Mouse (Mus musculus) left cerebral cortex, postnatal 36 days (tissue): ENCODE data around the gene Apoc4. TPM values are rescaled to one million over a fixed set of nuclear protein-coding genes. Genes with fewer than 3 reads are reported as not detected.

Experiments used
- DNase-seq, 2 experiments: peaks; one replicate each; pipeline ENCODE4 v3.0.0; 2021 to 2022; ENCODE audit warnings: low spot score in 2 of 2, mixed read lengths in 1 of 2
- intact Hi-C: fragments of 180-260 bp; cut with DNase I; formaldehyde crosslinking; loops from one replicate; pipeline ENCODE4 v1.15.1; 2025
- total RNA-seq, 2 experiments: library from RNA; stranded (reverse); gene quantifications; 2 replicates each; pipeline ENCODE4 v1.2.3; 2021

Gene Apoc4
- total RNA-seq, 2 experiments from 2014 or later: not detected

GRCm38 (mm10) chr7:19635074-19635827, 46.0 kb downstream of the Apoc4 start:
- no peak for DNase-seq
- intact Hi-C loops: no loop called here

GRCm38 (mm10) chr7:19634591-19634990, 46.7 kb downstream of the Apoc4 start:
- DNase-seq: no peak
- intact Hi-C loops: no loop called here

GRCm38 (mm10) chr7:19633855-19634254, 47.4 kb downstream of the Apoc4 start:
- DNase-seq: no peak
- intact Hi-C loops: no loop called here

DNA sequence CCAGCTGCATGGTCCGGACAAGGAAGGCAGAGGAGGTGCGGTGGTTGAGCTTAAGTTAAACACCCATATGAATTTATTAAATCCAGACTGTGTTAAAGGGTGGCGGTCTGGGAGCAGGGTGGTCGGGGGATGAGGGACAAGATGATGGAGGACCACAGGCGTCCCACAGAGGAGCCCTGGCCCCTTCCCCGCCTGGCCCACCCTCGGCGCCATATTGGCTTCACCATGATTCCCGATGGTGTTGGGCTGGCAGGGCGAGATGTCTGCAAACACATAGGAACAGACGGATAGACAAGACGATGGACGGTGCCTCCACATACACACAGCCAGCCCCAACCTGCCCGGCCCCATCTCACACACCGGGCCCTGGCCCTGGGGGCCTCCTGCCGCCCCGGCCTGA, 48.1 kb downstream of the Apoc4 start:
- no peak for DNase-seq
- intact Hi-C loops: no loop called here

GRCm38 (mm10) chr7:19632720-19633119, 48.6 kb downstream of the Apoc4 start:
- no peak for DNase-seq
- intact Hi-C loops: no loop called here

- intact Hi-C loops: no loop called here
- no peak for DNase-seq
Observed at GRCm38 (mm10) chr7:19632275-19632674, 49.0 kb downstream of the Apoc4 start.

GRCm38 (mm10) chr7:19629361-19629734, 51.9 kb downstream of the Apoc4 start, which contains the start of gene Relb:
Gene Relb (minus strand): TSS chr7:19629438.
- intact Hi-C loops: no loop called here
- DNase-seq: peak; percentile 87 to 88

- peak; percentile 78 to 86 for DNase-seq
- intact Hi-C loops: no loop called here
Observed at GRCm38 (mm10) chr7:19628536-19629360, 52.5 kb downstream of the Apoc4 start.

GRCm38 (mm10) chr7:19628192-19628535, 53.1 kb downstream of the Apoc4 start:
- intact Hi-C loops: no loop called here
- DNase-seq: no peak

Other genes starting within 250 kb of the Apoc4 start
- 10 to 100 TPM; 76.8 to 77.7 TPM for gene Mark4, start 222.7 kb downstream of the Apoc4 start, total RNA-seq
- under 1 TPM; 0.23 to 0.52 TPM for gene Exoc3l2, start 218.1 kb downstream of the Apoc4 start, total RNA-seq
- 1 to 10 TPM; 6.8 to 7.2 TPM for gene Bloc1s3, start 173.1 kb downstream of the Apoc4 start, total RNA-seq
- 10 to 100 TPM; 18.2 to 19.5 TPM for gene Trappc6a, start 173.1 kb downstream of the Apoc4 start, total RNA-seq
- under 1 TPM; 0.68 to 0.94 TPM for gene Nkpd1, start 163.6 kb downstream of the Apoc4 start, total RNA-seq
- 100 to 1,000 TPM; 135 to 140 TPM for gene Ppp1r37, start 118.4 kb downstream of the Apoc4 start, total RNA-seq
- 1 to 10 TPM; 1.2 to 1.3 TPM for gene Zfp296, start 104.2 kb downstream of the Apoc4 start, total RNA-seq
- gene Gemin7, start 103.9 kb downstream of the Apoc4 start, total RNA-seq: 10 to 100 TPM; 52.6 to 54.1 TPM
- 100 to 1,000 TPM in 1 of 2 experiments, 10 to 100 TPM in 1; 65.1 to 110 TPM for gene Clasrp, start 77.0 kb downstream of the Apoc4 start, total RNA-seq
- 1 to 10 TPM; 4.6 to 6.7 TPM for gene Relb, start 52.0 kb downstream of the Apoc4 start, total RNA-seq
- 100 to 1,000 TPM; 147 to 157 TPM for gene Clptm1, start 16.4 kb downstream of the Apoc4 start, total RNA-seq
- gene Apoc2, start 3.5 kb downstream of the Apoc4 start, total RNA-seq: not detected
- gene Gm44805, start 56 bp downstream of the Apoc4 start, total RNA-seq: not detected
- 1 to 10 TPM; 1.5 to 2.9 TPM for gene Apoc1, start 11.2 kb upstream of the Apoc4 start, total RNA-seq
- gene Apoe, start 17.7 kb upstream of the Apoc4 start, total RNA-seq: 1,000 to 10,000 TPM; 1,886 to 2,087 TPM
- gene Tomm40, start 34.0 kb upstream of the Apoc4 start, total RNA-seq: 100 to 1,000 TPM; 113 to 125 TPM
- 1 to 10 TPM; 7.2 to 9.3 TPM for gene Nectin2, start 69.0 kb upstream of the Apoc4 start, total RNA-seq
- gene Bcam, start 89.5 kb upstream of the Apoc4 start, total RNA-seq: 10 to 100 TPM; 12.2 to 13.1 TPM
- gene Cblc, start 115.3 kb upstream of the Apoc4 start, total RNA-seq: not detected
- under 1 TPM; 0.27 to 0.32 TPM for gene Bcl3, start 141.3 kb upstream of the Apoc4 start, total RNA-seq
- 1 to 10 TPM; 1.2 to 2.1 TPM for gene Gm19345, start 170.5 kb upstream of the Apoc4 start, total RNA-seq
- not detected for gene Ceacam16, start 179.8 kb upstream of the Apoc4 start, total RNA-seq
- not detected for gene Ceacam19, start 206.5 kb upstream of the Apoc4 start, total RNA-seq
- 10 to 100 TPM; 10.7 to 12.0 TPM for gene Pvr, start 239.7 kb upstream of the Apoc4 start, total RNA-seq